Mouse (Mus musculus) urinary bladder, postnatal 10 days (tissue): ENCODE measurements around the gene Gm45783.
"Not testable (repeated sequence)": the region's sequence is repeated elsewhere in the genome, so short reads cannot be mapped to it uniquely, and the experiment has no call there.

Source experiments
- DNase-seq: peaks from one replicate; pipeline ENCODE4 v3.0.0; 2022; ENCODE audit warnings: low spot score

The Gm45783 gene

DNA sequence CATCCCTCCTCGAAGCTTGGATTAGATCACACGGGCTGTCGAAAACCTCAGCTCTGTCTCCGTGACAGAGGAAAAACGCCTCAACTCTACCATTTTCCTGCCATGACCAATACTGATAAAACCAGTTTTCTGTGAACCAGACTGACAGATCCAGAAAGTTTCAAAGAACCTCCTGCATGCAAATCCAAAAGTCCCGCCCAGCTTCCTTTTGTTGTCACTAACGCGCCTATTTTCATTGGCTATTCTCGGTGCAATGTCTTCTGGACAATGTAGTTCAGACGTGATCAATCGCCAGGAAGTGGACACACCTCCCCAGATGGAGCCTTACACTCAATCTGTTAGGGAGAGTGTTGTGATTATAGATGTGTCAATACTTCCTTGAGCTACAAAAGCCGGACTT, at the start of gene Gm45783:
Gm45783 (minus strand) TSS at position 143 of the 400 bp plus-strand sequence.
- DNase-seq: not testable (repeated sequence)

DNA sequence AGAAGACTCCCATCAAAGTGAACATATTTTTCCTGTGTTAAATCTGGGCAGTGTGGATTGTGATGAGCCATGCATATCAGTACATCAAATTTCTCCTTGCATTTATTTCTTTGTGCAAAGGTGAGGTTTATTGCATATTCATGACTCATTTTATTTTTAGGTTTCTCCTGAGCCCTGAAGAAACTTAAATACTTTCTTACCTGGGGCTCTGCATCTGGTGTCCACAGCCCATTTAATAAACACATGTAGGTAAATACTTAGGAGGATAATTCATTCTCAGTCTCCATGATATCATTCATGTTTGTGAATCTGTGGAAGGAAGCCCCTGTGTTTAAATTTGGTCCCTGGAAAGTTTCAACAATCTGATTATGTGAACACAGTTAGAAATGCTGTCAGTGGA, 25.2 kb upstream of the Gm45783 start, which contains the start of gene Vmn2r31:
Vmn2r31 (minus strand) TSS at position 101 of the 400 bp plus-strand sequence.
- DNase-seq: not testable (repeated sequence)

DNA sequence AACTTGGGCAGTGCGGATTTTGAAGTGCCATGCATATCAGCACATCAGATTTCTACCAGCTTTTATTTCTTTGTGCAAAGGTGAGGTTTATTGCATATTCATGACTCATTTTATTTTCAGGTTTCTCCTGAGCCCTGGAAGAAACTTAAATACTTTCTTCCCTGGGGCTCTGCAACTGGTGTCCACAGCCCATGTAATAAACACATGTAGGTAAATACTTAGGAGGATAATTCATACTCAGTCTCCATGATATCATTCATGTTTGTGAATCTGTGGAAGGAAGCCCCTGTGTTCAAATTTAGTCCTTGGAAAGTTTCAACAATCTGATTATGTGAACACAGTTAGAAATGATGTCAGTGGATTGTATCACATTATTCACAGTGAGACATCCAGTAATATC, 36.9 kb downstream of the Gm45783 start, which contains the start of gene Vmn2r30:
Vmn2r30 (minus strand) TSS at position 101 of the 400 bp plus-strand sequence.
- DNase-seq: not testable (repeated sequence)

DNA sequence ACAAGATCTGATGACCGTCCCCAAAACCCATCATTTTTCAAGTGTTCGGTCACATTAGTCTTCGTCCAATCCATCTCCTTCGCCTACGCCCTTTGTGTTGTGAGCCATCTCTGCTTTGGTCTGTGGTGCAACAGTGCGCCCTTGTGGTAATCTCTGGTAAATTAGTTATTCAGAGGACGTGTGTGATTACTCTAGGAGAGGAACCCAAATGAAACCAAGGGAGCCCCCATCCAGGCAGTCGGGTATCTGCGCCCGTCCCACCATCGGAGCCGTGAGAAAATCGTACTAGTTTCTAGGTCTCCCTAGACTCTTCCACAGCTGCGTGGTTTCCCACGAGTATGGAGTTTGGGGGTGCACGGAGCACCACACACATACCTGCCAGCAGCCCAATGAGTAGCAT, 78.8 kb downstream of the Gm45783 start:
- no peak for DNase-seq
